Mouse (Mus musculus): ENCODE measurements around the gene Ugt1a7c. TPM values are rescaled to one million over a fixed set of nuclear protein-coding genes. Genes with fewer than 3 reads are reported as not detected.

Ugt1a7c gene
- total and polyA plus RNA-seq, 3 experiments = not detected

DNA sequence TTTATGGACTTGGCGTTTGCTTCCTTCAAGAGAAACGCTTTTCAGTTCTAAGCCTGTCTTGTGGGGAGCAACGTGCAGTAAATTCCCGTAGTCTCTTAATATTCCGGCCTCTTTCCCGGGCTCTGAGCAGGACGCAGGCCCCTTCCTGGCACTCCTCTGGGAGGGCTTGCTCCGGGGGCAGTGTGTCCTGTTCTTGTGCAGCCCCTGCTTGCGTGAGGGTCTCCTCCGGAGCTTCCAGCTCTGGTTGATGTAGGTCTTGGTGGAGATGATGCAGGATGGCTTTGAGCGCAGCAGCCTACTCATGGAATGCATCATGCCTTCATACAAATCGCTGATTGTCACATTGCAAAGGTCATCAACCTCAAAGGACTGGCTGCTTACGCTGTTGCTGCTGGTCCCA, 171.3 kb downstream of the Ugt1a7c start:
- H3K79me2 ChIP-seq (ENCODE audit: control insufficient read depth, insufficient read depth, low read length, poor library complexity) = no peaks in the 10 kb centered on the region

DNA sequence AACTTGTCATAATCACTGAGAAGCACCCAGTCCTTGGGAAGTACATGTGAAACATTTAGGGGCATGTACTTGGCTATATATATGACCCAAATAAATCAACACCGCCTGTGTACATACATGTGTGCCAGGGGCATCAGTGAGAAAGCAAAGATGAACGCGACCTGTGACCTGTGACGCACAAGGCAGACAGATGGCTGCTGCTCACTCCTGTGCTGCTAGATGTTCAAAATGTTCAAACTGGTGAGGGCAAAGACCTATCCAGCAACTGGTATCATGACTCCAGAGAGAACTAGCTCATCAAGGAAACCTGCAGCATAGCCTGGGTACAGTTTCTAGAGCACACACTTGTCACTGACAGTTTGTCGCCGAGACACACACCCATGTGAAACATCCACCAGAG, 172.6 kb downstream of the Ugt1a7c start:
- Histone ChIP-seq H3K4me1 (ENCODE audit: control insufficient read depth in 1 of 2, insufficient read depth in 2 of 2, low read length in 2 of 2) (peaks cover 3 to 6% of the 10 kb centered on the region in 2 experiments), H3K79me2 (ENCODE audit: control insufficient read depth, insufficient read depth, low read length, poor library complexity) (no peaks in the 10 kb centered on the region), H3K9me3 (replicated peaks; ENCODE audit: insufficient read depth, low read length) (no peaks in the 10 kb centered on the region), H3K27me3 (ENCODE audit: control insufficient read depth in 1 of 2, insufficient read depth in 2 of 2, low read length in 2 of 2) (no peaks in the 10 kb centered on the region), H3K36me3 (ENCODE audit: control insufficient read depth in 1 of 2, insufficient read depth in 2 of 2, low read length in 2 of 2) (peaks cover 8 to 37% of the 10 kb centered on the region in 2 experiments), H3K4me3 (ENCODE audit: control insufficient read depth in 1 of 2, insufficient read depth in 1 of 2, low read depth in 2 of 2, low read length in 2 of 2) (no peak overlapping the region), H3K27ac (ENCODE audit: control insufficient read depth, low read depth, low read length) (no peak overlapping the region), H3K9ac (ENCODE audit: control insufficient read depth, low read depth, low read length, poor library complexity, severe bottlenecking) (no peak overlapping the region)
- no peak for DNase-seq (ENCODE audit: low read depth, low spot score)
- TF ChIP-seq MEF2A (IDR thresholded peaks at IDR 0.05; ENCODE audit: extremely low read depth, insufficient replicate concordance, low read depth, low read length, poor library complexity, severe bottlenecking) (no peak), TCF12 (IDR thresholded peaks at IDR 0.05; ENCODE audit: low read depth, low read length) (no peak), POLR2AphosphoS5 (IDR thresholded peaks at IDR 0.05; ENCODE audit: borderline replicate concordance, low read depth, low read length) (0 out of 2 replicates have a peak, but pooled peaks have one; percentile 53)

More for the DNA sequence above, 171.3 kb downstream of the Ugt1a7c start:
- no peaks in the 10 kb centered on the region for H3K9me3 ChIP-seq (replicated peaks; ENCODE audit: insufficient read depth, low read length)
- H3K27me3 ChIP-seq (ENCODE audit: control insufficient read depth in 1 of 2, insufficient read depth in 2 of 2, low read length in 2 of 2) = no peaks in the 10 kb centered on the region
- no peak overlapping the region for H3K4me3 ChIP-seq (ENCODE audit: control insufficient read depth in 1 of 2, insufficient read depth in 1 of 2, low read depth in 2 of 2, low read length in 2 of 2)
- DNase-seq (ENCODE audit: low read depth, low spot score) = no peak
- H3K36me3 ChIP-seq (ENCODE audit: control insufficient read depth in 1 of 2, insufficient read depth in 2 of 2, low read length in 2 of 2) = peaks cover 21 to 34% of the 10 kb centered on the region in 2 experiments
- H3K27ac ChIP-seq (ENCODE audit: control insufficient read depth, low read depth, low read length) = no peak overlapping the region
- peaks cover 7 to 17% of the 10 kb centered on the region in 2 experiments for H3K4me1 ChIP-seq (ENCODE audit: control insufficient read depth in 1 of 2, insufficient read depth in 2 of 2, low read length in 2 of 2)
- no peak overlapping the region for H3K9ac ChIP-seq (ENCODE audit: control insufficient read depth, low read depth, low read length, poor library complexity, severe bottlenecking)
- TF ChIP-seq MYC (IDR thresholded peaks at IDR 0.05; ENCODE audit: low read depth, low read length) (no peak), GATA1 (IDR thresholded peaks at IDR 0.05; ENCODE audit: low read depth, low read length) (no peak), CTCF (IDR thresholded peaks at IDR 0.05 in 2 of 3, conservative IDR thresholded peaks at IDR 0.05 in 1 of 3; ENCODE audit: control insufficient read depth in 1 of 3, insufficient read depth in 1 of 3, low read depth in 2 of 3, low read length in 3 of 3, poor library complexity in 1 of 3, severe bottlenecking in 1 of 3) (no peak), MXI1 (IDR thresholded peaks at IDR 0.05; ENCODE audit: low read depth, low read length) (no peak), BHLHE40 (IDR thresholded peaks at IDR 0.05; ENCODE audit: borderline replicate concordance, low read depth, low read length) (no peak), USF1 (IDR thresholded peaks at IDR 0.05; ENCODE audit: low read depth, low read length) (no peak), MAX (IDR thresholded peaks at IDR 0.05; ENCODE audit: low read length) (no peak), NELFE (IDR thresholded peaks at IDR 0.05; ENCODE audit: low read depth, low read length) (no peak), ZMIZ1 (IDR thresholded peaks at IDR 0.05; ENCODE audit: low read depth, low read length) (no peak), SMC3 (IDR thresholded peaks at IDR 0.05; ENCODE audit: low read depth, low read length) (no peak), RAD21 (IDR thresholded peaks at IDR 0.05; ENCODE audit: low read depth, low read length) (no peak), USF2 (IDR thresholded peaks at IDR 0.05; ENCODE audit: borderline replicate concordance in 1 of 2, insufficient read depth in 1 of 2, low read depth in 1 of 2, low read length in 2 of 2) (no peak), EP300 (IDR thresholded peaks at IDR 0.05; ENCODE audit: low read depth in 1 of 2, low read length in 2 of 2) (no peak), MAZ (IDR thresholded peaks at IDR 0.05; ENCODE audit: low read depth, low read length) (no peak)
